Mouse (Mus musculus): ENCODE measurements around the gene U90926.

GRCm38 (mm10) chr5:92205706-92206105 is 9.5 kb downstream of the U90926 start:
- TF ChIP-seq CTCF (IDR thresholded peaks at IDR 0.05; ENCODE audit: control insufficient read depth, insufficient read depth, low read length) = no peak
- TF ChIP-seq POLR2A (IDR thresholded peaks at IDR 0.05; ENCODE audit: borderline replicate concordance, control insufficient read depth, low read depth, low read length) = no peak

Data from bone marrow, adult 2 months (tissue).